Mouse (Mus musculus) stomach, postnatal 0 days (tissue): Measurements from ENCODE around the gene Slc38a7. TPM values are rescaled to one million over a fixed set of nuclear protein-coding genes. Genes with fewer than 3 reads are reported as not detected.
"Not testable (repeated sequence)": the region's sequence is repeated elsewhere in the genome, so short reads cannot be mapped to it uniquely, and the experiment has no call there.

ENCODE experiments used
- ATAC-seq: fragments of 200-750 bp; cut with Nextera tagmentation; 2 replicates; pipeline ENCODE4 v1.8.0; 2017; ENCODE audit not compliant: low FRiP score, low TSS enrichment
- DNase-seq: peaks from one replicate; pipeline ENCODE4 v3.0.0-alpha.2; 2016; ENCODE audit warnings: low spot score
- H3K27ac ChIP-seq: fragments of 300-500 bp; sonication (generic); replicated peaks from 2 replicates; pipeline ENCODE4 v1.5.1; 2014; ENCODE audit warnings: mild to moderate bottlenecking, control low read depth
- H3K27me3 ChIP-seq: fragments of 300-500 bp; sonication (generic); 2 replicates; pipeline ENCODE4 v1.6.1; 2014; ENCODE audit warnings: low read length; ENCODE audit not compliant: control insufficient read depth, insufficient read depth
- H3K36me3 ChIP-seq: fragments of 300-500 bp; sonication (generic); 2 replicates; pipeline ENCODE4 v1.6.1; 2014; ENCODE audit warnings: low read length, mixed read lengths; ENCODE audit not compliant: control insufficient read depth, insufficient read depth
- H3K4me1 ChIP-seq: fragments of 300-500 bp; sonication (generic); replicated peaks from 2 replicates; pipeline ENCODE4 v1.6.1; 2014; ENCODE audit warnings: antibody characterized with exemption; ENCODE audit not compliant: control insufficient read depth, insufficient read depth
- H3K4me2 ChIP-seq: fragments of 300-500 bp; sonication (generic); replicated peaks from 2 replicates; pipeline ENCODE4 v1.6.1; 2014; ENCODE audit warnings: low read depth, mild to moderate bottlenecking, control low read depth, moderate library complexity
- H3K4me3 ChIP-seq: fragments of 300-500 bp; sonication (generic); 2 replicates; pipeline ENCODE4 v1.5.1; 2014; ENCODE audit warnings: low read depth, low read length, control low read depth
- H3K9ac ChIP-seq: fragments of 300-500 bp; sonication (generic); 2 replicates; pipeline ENCODE4 v1.6.1; 2014; ENCODE audit warnings: mild to moderate bottlenecking, low read length, control low read depth, mixed read lengths
- H3K9me3 ChIP-seq: fragments of 300-500 bp; sonication (generic); 2 replicates; pipeline ENCODE4 v1.6.1; 2016; ENCODE audit warnings: low read length; ENCODE audit not compliant: control insufficient read depth
- CTCF ChIP-seq: IDR thresholded peaks from 2 replicates; pipeline ENCODE4 v1.5.1; 2016; ENCODE audit warnings: antibody characterized with exemption, low read depth, mild to moderate bottlenecking, moderate library complexity
- EP300 ChIP-seq: optimal IDR thresholded peaks from 2 replicates; pipeline ENCODE3; 2016; ENCODE audit warnings: antibody characterized with exemption
- WGBS: fragments of 180-500 bp; shearing (Covaris S2); extraction: QIAGEN DNeasy Blood & Tissue Kit; methylation state at CpG from one replicate; pipeline ENCODE4 v1.1.7; 2014; 5-methylcytosine and 5-hydroxymethylcytosine counted together
- polyA plus RNA-seq: library from polyadenylated mRNA; unstranded; fragments of >200 nt; fragmentation: Nextera tagmentation; extraction: Ambion mirVana; gene quantifications from 2 replicates; pipeline ENCODE4 v1.2.1, GENCODE M21; 2015

Gene Slc38a7
- polyA plus RNA-seq, 1 experiment from 2014 or later: 9.5 TPM

- Histone ChIP-seq H3K4me2 (no peak overlapping the region), H3K9ac (no peak overlapping the region), H3K4me3 (no peak overlapping the region), H3K27me3 (no peaks in the 10 kb centered on the region), H3K4me1 (no peaks in the 10 kb centered on the region), H3K36me3 (peaks cover 4% of the 10 kb centered on the region), H3K9me3 (no peaks in the 10 kb centered on the region), H3K27ac (no peak overlapping the region)
- no peak for ATAC-seq
- TF ChIP-seq EP300 (no peak), CTCF (no peak)
- 82% methylated on average over 4 of the region's 4 CpGs for WGBS
- no peak for DNase-seq
Measured at GRCm38 (mm10) chr8:95879823-95880222, 26.5 kb upstream of the Slc38a7 start.

- Histone ChIP-seq H3K4me3 (0 out of 2 replicates have a peak overlapping the region, but pooled peaks have one; percentile 15), H3K4me1 (no peaks in the 10 kb centered on the region), H3K27me3 (no peaks in the 10 kb centered on the region), H3K27ac (0 out of 2 replicates have a peak overlapping the region, but pooled peaks have one; percentile 35), H3K9ac (no peak overlapping the region), H3K4me2 (peak overlapping the region; percentile 41), H3K36me3 (peaks cover 7% of the 10 kb centered on the region), H3K9me3 (no peaks in the 10 kb centered on the region)
- DNase-seq (peak; percentile 75), ATAC-seq (0 out of 2 replicates have a peak, but pooled peaks have one; percentile 51)
- TF ChIP-seq EP300 (no peak), CTCF (no peak)
- 43% methylated on average over 12 of the region's 12 CpGs for WGBS
Measured at GRCm38 (mm10) chr8:95878176-95878962, 25.0 kb upstream of the Slc38a7 start.

- Histone ChIP-seq H3K9me3 (no peaks in the 10 kb centered on the region), H3K27me3 (no peaks in the 10 kb centered on the region), H3K4me2 (no peak overlapping the region), H3K27ac (no peak overlapping the region), H3K4me3 (no peak overlapping the region), H3K9ac (no peak overlapping the region), H3K36me3 (peaks cover 12% of the 10 kb centered on the region), H3K4me1 (no peaks in the 10 kb centered on the region)
- DNase-seq: no peak
- 93% methylated on average over 7 of the region's 7 CpGs for WGBS
- no peak for TF ChIP-seq EP300
- no peak for TF ChIP-seq CTCF
- ATAC-seq: no peak
Measured at GRCm38 (mm10) chr8:95875270-95875669, 21.9 kb upstream of the Slc38a7 start.

GRCm38 (mm10) chr8:95871690-95872089 is 18.4 kb upstream of the Slc38a7 start:
- Histone ChIP-seq H3K9me3 (no peaks in the 10 kb centered on the region), H3K4me3 (no peak overlapping the region), H3K27me3 (no peaks in the 10 kb centered on the region), H3K4me1 (no peaks in the 10 kb centered on the region), H3K36me3 (peaks cover 15% of the 10 kb centered on the region), H3K27ac (no peak overlapping the region), H3K9ac (no peak overlapping the region), H3K4me2 (no peak overlapping the region)
- TF ChIP-seq CTCF (no peak), EP300 (no peak)
- 88% methylated on average over 16 of the region's 16 CpGs for WGBS
- DNase-seq (no peak), ATAC-seq (no peak)

- not testable (repeated sequence) for H3K27ac ChIP-seq, H3K4me3 ChIP-seq, H3K36me3 ChIP-seq, ATAC-seq, H3K27me3 ChIP-seq, H3K4me1 ChIP-seq, H3K4me2 ChIP-seq, H3K9ac ChIP-seq, H3K9me3 ChIP-seq, DNase-seq
- WGBS: 93% methylated on average over 17 of the region's 18 CpGs
Measured at GRCm38 (mm10) chr8:95864851-95865250, 11.5 kb upstream of the Slc38a7 start.

- H3K9ac ChIP-seq, DNase-seq, H3K4me2 ChIP-seq, ATAC-seq, H3K27ac ChIP-seq, H3K27me3 ChIP-seq, H3K4me3 ChIP-seq, H3K4me1 ChIP-seq, H3K36me3 ChIP-seq, H3K9me3 ChIP-seq: not testable (repeated sequence)
- 63% methylated on average over 10 of the region's 11 CpGs for WGBS
Measured at GRCm38 (mm10) chr8:95863761-95864440, 10.6 kb upstream of the Slc38a7 start.
